Mouse (Mus musculus): ENCODE measurements at regions not wholly inside any gene's neighbourhood (a gene's known extent, or its start where the extent isn't known, plus 50 kb on each side); places are given as distances from the start of the nearest gene placed in this dataset.

DNA sequence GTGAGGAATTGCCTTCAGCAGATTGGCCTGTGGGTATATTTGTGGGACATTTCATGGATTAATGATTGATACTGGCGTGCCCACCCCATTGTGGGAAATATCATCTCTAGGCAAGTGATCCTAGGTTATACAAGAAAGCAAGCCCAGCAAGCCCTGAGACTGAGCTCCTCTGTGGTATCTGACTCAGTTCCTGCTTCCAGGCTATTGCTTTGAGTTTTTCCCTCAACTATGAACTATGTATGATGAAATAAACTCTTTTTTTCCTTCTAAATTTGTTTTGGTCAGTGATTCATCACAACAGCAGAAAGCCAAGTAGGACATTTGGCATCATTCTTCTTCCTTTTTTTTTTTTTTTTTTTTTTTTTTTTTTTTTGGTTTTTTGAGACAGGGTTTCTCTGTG is 119.8 kb downstream of the Tbr1 start:
- TF ChIP-seq POLR2A (IDR thresholded peaks at IDR 0.05; ENCODE audit: extremely low read depth, insufficient read depth, low read length) (no peak), CTCF (IDR thresholded peaks at IDR 0.05; ENCODE audit: low read depth, low read length) (no peak)

Data from liver, adult 2 months (tissue).